Mouse (Mus musculus): ENCODE measurements around the gene Pcna. TPM values are rescaled to one million over a fixed set of nuclear protein-coding genes. Genes with fewer than 3 reads are reported as not detected.
A peak's percentile ranks its signal among the peaks of the same experiment; 100 is the strongest.
"Not testable (repeated sequence)": the region's sequence is repeated elsewhere in the genome, so short reads cannot be mapped to it uniquely, and the experiment has no call there.

Pcna gene
- 101 and 102 TPM in 2 replicates for polyA plus RNA-seq (2014; fragmentation: Nextera tagmentation; extraction: Ambion mirVana)

DNA sequence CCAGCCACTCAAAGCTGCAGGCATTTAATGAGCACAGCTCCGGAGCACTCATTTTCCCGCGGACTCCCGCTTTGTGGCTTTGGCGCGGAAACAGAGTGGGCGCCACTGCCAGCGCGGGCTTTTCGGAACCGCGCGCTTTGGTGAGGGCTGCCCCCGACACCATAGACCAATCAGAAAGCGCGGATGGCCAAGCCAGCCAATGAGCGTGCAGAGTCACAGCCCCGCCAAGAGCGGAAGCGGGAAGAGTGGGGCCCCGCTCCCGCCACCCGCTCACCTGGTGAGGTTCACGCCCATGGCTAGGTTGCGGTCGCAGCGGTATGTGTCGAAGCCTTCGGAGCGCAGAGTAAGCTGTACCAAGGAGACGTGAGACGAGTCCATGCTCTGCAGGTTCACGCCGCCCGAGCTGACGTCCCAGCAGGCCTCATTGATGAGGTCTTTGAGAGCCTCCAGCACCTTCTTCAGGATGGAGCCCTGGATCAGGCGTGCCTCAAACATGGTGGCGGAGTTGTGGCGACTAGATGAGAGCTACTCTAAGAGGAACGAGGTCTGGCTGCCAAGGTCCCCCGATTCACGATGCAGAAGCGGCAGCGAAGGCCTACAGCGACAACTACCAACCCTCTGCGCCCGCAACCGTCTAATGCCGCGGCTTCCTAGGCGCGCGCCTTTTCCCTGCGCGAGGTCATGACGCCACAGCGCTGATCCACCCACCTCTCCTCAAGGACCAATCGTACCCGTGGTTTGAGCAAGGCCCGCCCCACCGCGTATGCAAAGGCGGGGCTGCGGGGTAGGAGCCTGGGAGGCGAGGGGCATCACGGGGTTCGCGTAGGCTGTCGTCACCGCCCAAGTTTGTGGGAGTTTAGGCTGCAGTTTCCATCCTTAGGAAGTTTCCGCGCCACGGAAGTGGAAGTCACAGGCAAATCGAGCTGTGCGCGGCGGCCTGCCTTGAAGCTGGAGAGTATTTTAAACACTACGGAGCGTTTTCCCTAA, at the start of gene Pcna:
Gene Pcna, minus strand, starts transcription at position 773 of the 987 bp plus-strand sequence.
- Histone ChIP-seq H3K36me3 (ENCODE audit: control insufficient read depth, insufficient read depth, low read length) (0 out of 2 replicates have a peak, but pooled peaks cover 2% of the 10 kb centered on the region), H3K4me3 (ENCODE audit: low read depth, low read length) (peak within 1 kb of the TSS; percentile 40), H3K4me2 (ENCODE audit: low read depth, low read length) (peak within 1 kb of the TSS; percentile 69), H3K9ac (replicated peaks; ENCODE audit: low read depth, low read length) (peak within 1 kb of the TSS; percentile 42), H3K27ac (ENCODE audit: low read depth, low read length) (peak within 1 kb of the TSS; percentile 71), H3K4me1 (ENCODE audit: control insufficient read depth, insufficient read depth, low read length) (peaks cover 10% of the 10 kb centered on the region), H3K27me3 (ENCODE audit: control insufficient read depth, insufficient read depth, low read length) (no peaks in the 10 kb centered on the region), H3K9me3 (ENCODE audit: control insufficient read depth, low read length) (no peaks in the 10 kb centered on the region)
- peak; percentile 99 for ATAC-seq (ENCODE audit: low read depth)
- WGBS = under 1% methylated on average over 79 of the region's 79 CpGs

DNA sequence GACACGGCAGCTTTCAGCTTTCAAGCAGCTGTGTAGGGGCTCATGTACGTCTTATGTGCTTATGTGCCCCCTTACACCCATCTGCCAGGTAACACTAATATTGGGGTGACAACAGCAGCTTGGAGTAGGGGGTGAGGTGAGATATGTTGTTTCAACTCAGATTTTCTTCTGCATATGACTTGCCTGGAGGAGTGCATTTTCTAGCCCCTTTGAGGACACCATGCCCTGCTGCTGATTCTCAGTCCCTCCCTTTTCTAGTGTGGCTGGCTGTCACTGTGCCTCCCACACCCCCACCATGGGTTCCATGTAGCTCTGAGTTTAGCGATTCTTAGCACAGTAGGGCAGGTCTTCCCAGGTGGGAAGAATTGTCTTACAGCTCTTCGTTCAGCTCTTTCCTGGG, 48.3 kb upstream of the Pcna start:
- H3K36me3 ChIP-seq (ENCODE audit: control insufficient read depth, insufficient read depth, low read length) = peaks cover 35% of the 10 kb centered on the region

DNA sequence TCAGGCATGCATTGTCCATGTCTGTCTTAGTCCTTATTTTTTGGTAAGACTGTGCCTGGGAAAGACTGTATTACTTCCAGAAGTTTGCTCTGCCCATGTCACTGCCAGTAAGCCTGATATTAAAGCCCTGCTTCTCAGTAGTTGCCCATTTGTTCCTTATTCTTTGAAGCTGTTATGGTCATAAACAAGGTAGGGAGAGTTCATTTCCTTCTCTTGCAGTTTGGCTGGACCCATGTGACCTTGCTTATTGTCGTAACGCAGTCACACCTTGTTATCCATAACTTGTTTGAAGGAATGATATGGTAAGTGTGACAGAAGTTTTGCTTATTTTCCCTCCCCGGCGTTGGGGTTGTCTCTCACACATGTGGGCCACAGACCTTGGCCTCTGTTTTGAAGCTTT, 45.1 kb upstream of the Pcna start:
- Histone ChIP-seq H3K9me3 (ENCODE audit: control insufficient read depth, low read length) (no peaks in the 10 kb centered on the region), H3K27ac (ENCODE audit: low read depth, low read length) (no peak overlapping the region), H3K36me3 (ENCODE audit: control insufficient read depth, insufficient read depth, low read length) (peaks cover 30% of the 10 kb centered on the region), H3K27me3 (ENCODE audit: control insufficient read depth, insufficient read depth, low read length) (no peaks in the 10 kb centered on the region), H3K4me2 (ENCODE audit: low read depth, low read length) (no peak overlapping the region), H3K9ac (replicated peaks; ENCODE audit: low read depth, low read length) (no peak overlapping the region), H3K4me3 (ENCODE audit: low read depth, low read length) (no peak overlapping the region), H3K4me1 (ENCODE audit: control insufficient read depth, insufficient read depth, low read length) (no peaks in the 10 kb centered on the region)
- ATAC-seq (ENCODE audit: low read depth) = no peak
- 93% methylated on average over 4 of the region's 4 CpGs for WGBS

More for the DNA sequence above, 48.3 kb upstream of the Pcna start:
- no peak overlapping the region for H3K9ac ChIP-seq (replicated peaks; ENCODE audit: low read depth, low read length)
- no peak overlapping the region for H3K4me2 ChIP-seq (ENCODE audit: low read depth, low read length)
- H3K4me1 ChIP-seq (ENCODE audit: control insufficient read depth, insufficient read depth, low read length) = no peaks in the 10 kb centered on the region
- H3K27ac ChIP-seq (ENCODE audit: low read depth, low read length) = no peak overlapping the region
- WGBS = 94% methylated on average over 4 of the region's 4 CpGs
- no peak for ATAC-seq (ENCODE audit: low read depth)
- H3K4me3 ChIP-seq (ENCODE audit: low read depth, low read length) = no peak overlapping the region
- H3K9me3 ChIP-seq (ENCODE audit: control insufficient read depth, low read length) = no peaks in the 10 kb centered on the region
- H3K27me3 ChIP-seq (ENCODE audit: control insufficient read depth, insufficient read depth, low read length) = no peaks in the 10 kb centered on the region

DNA sequence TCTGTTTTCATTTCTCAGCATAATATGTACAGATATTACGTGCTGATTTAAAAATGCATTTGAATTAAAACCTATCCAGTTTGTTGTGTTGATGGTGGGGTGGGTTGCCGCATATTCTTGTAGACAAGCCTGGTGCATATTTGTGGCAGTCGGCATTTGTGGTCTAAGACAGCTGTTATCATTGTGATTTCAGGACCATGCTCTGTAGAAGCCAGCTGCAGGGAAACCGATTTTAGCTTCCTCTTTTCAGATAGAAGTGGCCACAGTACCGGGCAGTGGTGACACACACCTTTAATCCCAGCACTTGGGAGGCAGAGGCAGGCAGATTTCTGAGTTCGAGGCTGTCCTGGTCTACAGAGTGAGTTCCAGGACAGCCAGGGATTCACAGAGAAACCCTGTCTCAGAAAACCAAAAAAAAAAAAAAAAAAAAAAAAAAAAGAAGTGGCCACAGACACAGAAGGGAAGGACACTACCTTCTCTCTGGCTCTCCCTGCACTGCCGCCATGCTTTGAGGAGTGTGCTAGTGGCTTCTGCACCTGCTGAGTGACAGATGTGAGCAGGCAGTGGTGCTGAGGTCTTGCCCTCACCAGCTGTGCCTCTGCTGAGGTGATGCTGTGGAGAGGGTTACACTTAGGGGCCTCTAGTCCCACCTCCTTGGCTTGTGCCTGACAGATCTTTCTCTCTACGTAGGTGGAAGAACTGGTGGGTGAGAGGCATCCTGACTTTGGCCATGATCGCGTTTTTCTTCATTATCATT, 40.8 kb upstream of the Pcna start:
- Histone ChIP-seq H3K4me3 (ENCODE audit: low read depth, low read length) (no peak overlapping the region), H3K9ac (replicated peaks; ENCODE audit: low read depth, low read length) (no peak overlapping the region), H3K4me1 (ENCODE audit: control insufficient read depth, insufficient read depth, low read length) (no peaks in the 10 kb centered on the region), H3K9me3 (ENCODE audit: control insufficient read depth, low read length) (no peaks in the 10 kb centered on the region), H3K36me3 (ENCODE audit: control insufficient read depth, insufficient read depth, low read length) (peaks cover 20% of the 10 kb centered on the region), H3K4me2 (ENCODE audit: low read depth, low read length) (no peak overlapping the region), H3K27ac (ENCODE audit: low read depth, low read length) (no peak overlapping the region), H3K27me3 (ENCODE audit: control insufficient read depth, insufficient read depth, low read length) (no peaks in the 10 kb centered on the region)
- 95% methylated on average over 10 of the region's 10 CpGs for WGBS
- ATAC-seq (ENCODE audit: low read depth) = no peak

DNA sequence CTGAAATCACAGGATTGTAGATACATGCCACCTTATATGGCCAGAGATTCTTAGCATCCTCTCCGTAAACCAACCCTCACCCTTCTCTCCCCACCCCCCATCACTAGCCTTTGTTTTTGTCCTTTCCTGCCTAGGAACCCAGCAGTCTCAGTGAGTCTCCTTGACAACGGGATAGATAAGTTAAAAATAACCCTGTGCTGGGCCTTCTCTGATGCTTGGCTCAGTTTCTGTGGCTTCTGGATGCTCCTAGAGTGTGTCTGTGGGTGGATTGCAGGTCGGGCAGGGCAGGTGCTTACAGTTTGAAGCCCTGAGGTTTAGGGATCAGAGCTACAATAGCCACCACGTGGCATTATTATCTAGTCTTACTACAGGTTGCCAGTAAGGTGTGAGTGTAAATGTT, 39.0 kb upstream of the Pcna start:
- Histone ChIP-seq H3K27me3 (ENCODE audit: control insufficient read depth, insufficient read depth, low read length) (no peaks in the 10 kb centered on the region), H3K9ac (replicated peaks; ENCODE audit: low read depth, low read length) (no peak overlapping the region), H3K4me3 (ENCODE audit: low read depth, low read length) (no peak overlapping the region), H3K27ac (ENCODE audit: low read depth, low read length) (no peak overlapping the region), H3K9me3 (ENCODE audit: control insufficient read depth, low read length) (no peaks in the 10 kb centered on the region), H3K4me2 (ENCODE audit: low read depth, low read length) (no peak overlapping the region), H3K4me1 (ENCODE audit: control insufficient read depth, insufficient read depth, low read length) (no peaks in the 10 kb centered on the region), H3K36me3 (ENCODE audit: control insufficient read depth, insufficient read depth, low read length) (peaks cover 5% of the 10 kb centered on the region; the same call in 1 of the 2 replicates)
- no peak for ATAC-seq (ENCODE audit: low read depth)
- WGBS = 34% methylated on average over 4 of the region's 4 CpGs

DNA sequence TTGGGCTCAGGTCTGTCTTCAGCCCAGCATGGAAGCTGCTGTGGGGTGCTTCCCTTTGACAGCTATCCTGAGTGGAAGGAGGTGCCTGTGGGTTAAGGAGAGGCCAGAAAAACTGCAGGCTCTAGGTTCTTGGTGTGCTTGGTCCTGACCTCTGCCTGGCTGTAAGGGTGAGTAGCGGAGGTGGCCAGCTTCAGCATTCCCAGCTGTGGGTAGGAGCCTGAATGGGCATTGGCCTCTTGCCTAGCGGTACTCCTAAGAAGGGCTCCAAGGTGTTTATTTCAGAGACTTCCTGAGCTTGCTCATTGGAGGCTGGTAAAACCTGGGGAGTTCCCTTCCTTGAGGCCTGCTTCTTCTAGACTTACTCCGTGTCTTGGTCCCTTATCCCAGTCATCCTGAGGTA, 38.2 kb upstream of the Pcna start:
- 84% methylated on average over 3 of the region's 3 CpGs for WGBS
- no peak for ATAC-seq (ENCODE audit: low read depth)
- H3K27ac ChIP-seq (ENCODE audit: low read depth, low read length) = no peak overlapping the region
- no peaks in the 10 kb centered on the region for H3K4me1 ChIP-seq (ENCODE audit: control insufficient read depth, insufficient read depth, low read length)
- H3K9me3 ChIP-seq (ENCODE audit: control insufficient read depth, low read length) = no peaks in the 10 kb centered on the region
- no peak overlapping the region for H3K4me2 ChIP-seq (ENCODE audit: low read depth, low read length)
- no peak overlapping the region for H3K9ac ChIP-seq (replicated peaks; ENCODE audit: low read depth, low read length)
- H3K4me3 ChIP-seq (ENCODE audit: low read depth, low read length) = no peak overlapping the region
- no peaks in the 10 kb centered on the region for H3K27me3 ChIP-seq (ENCODE audit: control insufficient read depth, insufficient read depth, low read length)
- 0 out of 2 replicates have a peak, but pooled peaks cover 5% of the 10 kb centered on the region for H3K36me3 ChIP-seq (ENCODE audit: control insufficient read depth, insufficient read depth, low read length)

DNA sequence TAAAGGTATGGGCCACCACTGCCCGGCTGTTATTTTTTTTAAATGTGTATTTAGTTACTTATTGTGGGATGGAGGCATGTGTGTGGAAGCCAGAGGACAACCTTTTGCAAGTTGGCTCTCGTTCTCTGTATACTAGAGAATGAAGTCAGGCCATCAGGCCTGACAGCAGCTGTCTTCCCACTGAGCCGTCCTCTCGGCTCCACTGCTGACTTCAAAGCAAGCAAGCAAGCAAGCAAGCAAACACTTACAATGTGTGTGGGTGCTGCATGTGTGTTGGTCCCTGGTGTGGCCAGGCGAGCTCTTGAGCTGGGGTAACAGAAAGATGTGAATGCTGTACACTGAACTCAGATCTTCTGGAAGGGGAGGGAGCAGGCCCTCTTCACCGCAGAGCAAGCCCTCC, 37.7 kb upstream of the Pcna start:
- no peak overlapping the region for H3K9ac ChIP-seq (replicated peaks; ENCODE audit: low read depth, low read length)
- H3K4me3 ChIP-seq (ENCODE audit: low read depth, low read length) = no peak overlapping the region
- no peaks in the 10 kb centered on the region for H3K27me3 ChIP-seq (ENCODE audit: control insufficient read depth, insufficient read depth, low read length)
- no peaks in the 10 kb centered on the region for H3K9me3 ChIP-seq (ENCODE audit: control insufficient read depth, low read length)
- H3K36me3 ChIP-seq (ENCODE audit: control insufficient read depth, insufficient read depth, low read length) = 0 out of 2 replicates have a peak, but pooled peaks cover 5% of the 10 kb centered on the region
- no peak overlapping the region for H3K27ac ChIP-seq (ENCODE audit: low read depth, low read length)
- no peak for ATAC-seq (ENCODE audit: low read depth)
- 71% methylated on average over 6 of the region's 6 CpGs for WGBS
- H3K4me1 ChIP-seq (ENCODE audit: control insufficient read depth, insufficient read depth, low read length) = no peaks in the 10 kb centered on the region
- no peak overlapping the region for H3K4me2 ChIP-seq (ENCODE audit: low read depth, low read length)

DNA sequence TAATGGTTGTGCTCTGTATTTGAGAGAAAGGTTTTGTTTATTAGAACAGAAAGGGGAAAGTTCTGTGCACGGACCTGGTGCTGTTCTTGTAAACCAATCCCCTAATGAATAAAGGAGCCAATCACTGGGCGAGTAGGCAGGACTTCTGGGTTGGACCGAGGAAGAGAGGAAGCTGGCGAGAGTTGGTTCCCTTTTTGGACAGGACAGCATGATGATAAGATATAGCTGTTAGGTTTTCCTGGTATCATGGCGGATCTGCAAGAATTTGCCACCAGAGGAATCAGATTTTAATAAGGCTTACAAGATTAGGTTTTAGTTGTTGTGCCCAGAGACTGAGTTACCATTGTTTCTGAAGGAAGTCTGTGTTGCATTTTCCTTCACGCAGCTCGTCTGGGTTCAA, 36.1 kb upstream of the Pcna start:
- not testable (repeated sequence) for H3K4me3 ChIP-seq (ENCODE audit: low read depth, low read length); H3K27me3 ChIP-seq (ENCODE audit: control insufficient read depth, insufficient read depth, low read length); H3K27ac ChIP-seq (ENCODE audit: low read depth, low read length); H3K9ac ChIP-seq (replicated peaks; ENCODE audit: low read depth, low read length); H3K4me1 ChIP-seq (ENCODE audit: control insufficient read depth, insufficient read depth, low read length); H3K36me3 ChIP-seq (ENCODE audit: control insufficient read depth, insufficient read depth, low read length); H3K9me3 ChIP-seq (ENCODE audit: control insufficient read depth, low read length); ATAC-seq (ENCODE audit: low read depth); H3K4me2 ChIP-seq (ENCODE audit: low read depth, low read length)
- WGBS = 89% methylated on average over 5 of the region's 7 CpGs

Measured in neural tube, embryonic 14.5 days (tissue).